Mouse (Mus musculus) brain, embryonic 14.5 days (tissue): ENCODE measurements around the gene Lmo4.

Source experiments
- CTCF ChIP-seq: fragments of 200-500 bp; IDR thresholded peaks from 2 replicates; pipeline ENCODE4 v1.5.1; 2012; ENCODE audit warnings: inconsistent platforms, mild to moderate bottlenecking, moderate library complexity, borderline replicate concordance; ENCODE audit not compliant: insufficient read depth, insufficient read length; ENCODE audit errors: extremely low read depth
- POLR2A ChIP-seq: fragments of 200-500 bp; IDR thresholded peaks from 2 replicates; pipeline ENCODE4 v1.6.1; 2012; ENCODE audit warnings: mild to moderate bottlenecking, inconsistent platforms, borderline replicate concordance; ENCODE audit not compliant: poor library complexity, insufficient read depth, insufficient read length, severe bottlenecking; ENCODE audit errors: extremely low read depth

DNA sequence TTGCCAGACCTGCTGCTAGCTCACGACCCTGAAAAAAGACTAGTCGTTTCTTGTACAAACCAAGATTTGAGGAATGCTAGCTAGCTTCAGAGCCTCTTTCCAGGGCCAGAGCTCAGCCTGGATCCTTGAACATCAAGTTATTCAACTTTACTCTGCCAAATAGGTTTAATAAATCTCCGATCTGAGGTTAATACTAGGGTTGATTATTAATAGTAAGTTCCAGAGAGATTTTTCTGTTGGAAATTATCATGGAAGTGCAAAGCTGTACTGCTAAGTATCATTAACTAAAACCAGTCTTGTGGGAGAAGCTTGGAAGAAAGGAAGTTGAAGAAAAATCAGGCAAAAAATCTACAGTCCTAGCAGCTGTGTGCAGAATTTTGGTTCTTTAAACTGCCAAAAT, 1.2 kb upstream of the Lmo4 start:
- TF ChIP-seq CTCF (no peak), POLR2A (no peak)
